Mouse (Mus musculus) embryonic stem cell, embryonic (primary cell): ENCODE data around the gene Ciz1.

Experiments
- CTCF ChIA-PET, 4 experiments: fragments of 300-600 bp in 2 of 4; fragments of 350-600 bp in 2 of 4; sonication (Branson Sonifier 250); formaldehyde crosslinking; loops; one replicate each; lab custom pipeline; 2022; ENCODE audit warnings: inconsistent platforms in 2 of 4; lab: Charles Lee
- POLR2A ChIA-PET, 4 experiments: fragments of 300-600 bp in 2 of 4; fragments of 350-600 bp in 2 of 4; sonication (Branson Sonifier 250); formaldehyde crosslinking; loops; one replicate each; lab custom pipeline; 2022; ENCODE audit warnings: antibody characterized with exemption in 4 of 4, inconsistent platforms in 1 of 4; lab: Charles Lee

The Ciz1 gene

DNA sequence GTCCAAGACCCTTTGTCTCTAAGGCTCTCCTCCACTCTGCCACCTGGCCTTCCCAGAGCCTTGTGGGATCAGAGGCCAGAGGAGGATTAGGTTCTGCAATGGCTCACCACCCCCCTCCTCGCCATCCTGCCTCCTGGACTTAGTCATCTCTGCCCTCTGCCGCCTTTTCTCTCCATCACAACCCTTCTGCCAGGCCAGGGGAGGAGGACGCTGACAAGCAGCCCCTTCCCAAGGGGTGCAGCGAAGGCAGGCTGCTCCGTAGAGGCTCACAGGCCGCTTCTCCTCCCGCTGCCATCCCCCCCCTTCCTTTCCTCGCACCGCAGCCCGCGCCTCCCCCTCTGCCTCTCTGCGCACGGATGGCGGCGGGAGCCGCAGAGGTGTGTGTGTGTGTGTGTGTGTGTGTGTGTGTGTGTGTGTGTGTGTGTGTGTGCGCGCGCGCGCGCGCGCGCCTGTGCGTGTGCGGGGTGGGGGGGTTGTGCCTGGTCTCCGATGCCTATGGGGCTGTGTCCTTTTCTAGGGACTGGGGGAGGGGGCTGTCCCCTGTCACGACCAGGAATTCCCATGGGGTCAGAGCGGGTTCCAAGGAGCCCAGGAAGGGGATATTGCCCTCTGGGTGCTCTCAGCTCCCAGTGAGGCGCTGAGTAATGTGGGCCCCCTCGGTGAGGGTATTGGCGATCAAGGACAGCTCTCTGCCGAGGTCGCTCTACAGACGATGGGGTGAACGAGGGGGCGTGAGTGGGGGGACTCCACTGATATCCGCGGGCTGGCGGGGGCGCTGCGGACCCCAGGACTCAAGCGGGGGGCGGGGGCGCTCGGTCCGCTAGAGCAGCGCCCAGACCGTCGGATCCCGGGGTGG is at the start of gene Ciz1:
TSS of gene Ciz1 (plus strand) at position 177 of the 856 bp plus-strand sequence.
- POLR2A ChIA-PET: interaction anchor here in 3 of 4 experiments (0.8 to 2.5 kb wide), 6 partner anchors 8 to 177 kb away, joined by 3 to 7 read pairs (median 4); partner anchors contain the start of gene 1110008P14Rik (in 1 of the 3)
- CTCF ChIA-PET: interaction anchor here (0.6 to 2.3 kb wide), 19 partner anchors 9 to 386 kb away, joined by 3 to 9 read pairs (median 4); partner anchors contain the start of gene 1110008P14Rik (in 1 of the 4)

DNA sequence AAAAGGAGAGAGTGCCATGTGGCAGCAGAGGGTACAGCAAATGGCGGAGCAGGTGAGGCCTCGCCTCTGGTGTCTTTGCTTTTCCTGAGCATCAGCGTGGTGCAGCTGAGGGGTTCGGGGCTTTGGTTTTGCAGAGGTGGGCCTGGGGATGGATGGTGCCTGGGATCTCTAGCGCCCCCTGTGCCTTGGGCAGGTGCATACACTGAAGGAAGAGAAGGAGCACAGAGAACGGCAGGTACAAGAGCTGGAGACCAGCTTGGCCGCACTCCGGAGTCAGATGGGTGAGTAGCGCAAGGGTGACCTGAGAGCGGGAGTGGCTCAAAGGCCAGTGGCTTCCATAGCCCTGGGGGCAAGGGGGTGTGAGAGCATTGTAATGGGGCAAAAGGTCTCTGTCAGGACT is 49.2 kb upstream of the Ciz1 start:
- CTCF ChIA-PET: interaction anchor here (0.6 to 3.4 kb wide), 21 partner anchors 9 to 338 kb away, joined by 3 to 26 read pairs (median 8); partner anchors contain the start of genes Swi5 (in 2 of the 4), Ciz1 (in 1 of the 4) and Golga2 (in 1 of the 4)
- POLR2A ChIA-PET: interaction anchor here in 2 of 4 experiments (0.9 to 2.5 kb wide), 9 partner anchors 11 to 325 kb away, joined by 3 to 14 read pairs (median 4); partner anchors contain the start of gene Swi5 (in 1 of the 2)

DNA sequence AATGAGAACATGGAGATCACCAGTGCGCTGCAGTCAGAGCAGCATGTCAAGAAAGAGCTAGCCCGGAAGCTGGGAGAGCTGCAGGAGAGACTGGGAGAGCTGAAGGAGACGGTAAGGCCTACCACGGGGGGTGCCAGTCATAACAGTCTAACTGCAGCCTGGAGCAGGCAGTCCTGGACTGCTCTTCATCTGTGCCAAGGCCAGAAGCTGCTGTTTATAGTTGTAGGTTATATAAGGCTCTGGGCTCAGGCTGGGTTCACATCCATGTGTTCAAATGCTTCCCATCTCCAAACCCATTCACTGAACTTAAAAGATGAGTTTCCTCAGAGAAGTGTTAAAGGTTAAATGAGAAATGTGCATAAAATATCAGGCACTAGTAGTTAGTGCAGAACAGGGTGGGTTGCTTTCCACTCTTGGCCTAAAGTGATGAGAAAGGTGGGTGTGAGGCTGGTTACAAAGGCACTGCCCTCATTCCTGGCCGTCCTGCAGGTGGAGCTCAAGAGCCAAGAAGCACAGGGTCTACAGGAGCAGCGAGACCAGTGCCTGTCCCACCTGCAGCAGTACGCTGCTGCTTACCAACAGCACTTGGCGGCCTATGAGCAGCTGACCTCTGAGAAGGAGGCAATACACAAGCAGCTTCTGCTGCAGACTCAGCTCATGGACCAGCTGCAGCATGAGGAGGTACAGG is 47.8 kb upstream of the Ciz1 start:
- ChIA-PET CTCF (interaction anchor here (0.5 to 3.4 kb wide), 70 partner anchors 8 to 1067 kb away, joined by 3 to 26 read pairs (median 4); partner anchors contain the start of genes Swi5 (in 3 of the 4), Golga2 (in 2 of the 4), Ciz1 (in 1 of the 4) and Dpm2 (in 1 of the 4)), POLR2A (interaction anchor here in 3 of 4 experiments (0.6 to 2.5 kb wide), 19 partner anchors 8 to 220 kb away, joined by 3 to 14 read pairs (median 4); partner anchors contain the start of genes Swi5 (in 3 of the 3) and Golga2 (in 2 of the 3))

DNA sequence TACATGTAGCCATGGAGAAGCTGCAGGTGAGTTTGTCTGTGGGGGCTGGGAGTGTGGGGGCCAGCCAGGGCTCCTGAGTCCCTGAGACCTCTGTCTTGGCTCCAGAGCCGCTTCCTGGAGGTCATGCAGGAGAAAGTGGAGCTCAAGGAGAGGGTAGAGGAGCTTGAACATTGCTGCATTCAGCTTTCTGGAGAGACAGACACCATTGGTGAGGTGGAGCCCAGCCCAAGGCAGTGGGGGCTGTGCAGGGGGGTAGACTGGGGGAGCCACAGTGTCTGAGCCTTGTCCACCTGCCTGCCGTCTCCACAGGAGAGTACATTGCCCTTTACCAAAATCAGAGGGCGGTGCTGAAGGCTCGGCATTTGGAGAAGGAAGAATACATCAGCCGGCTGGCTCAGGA is 46.5 kb upstream of the Ciz1 start:
- POLR2A ChIA-PET: interaction anchor here in 2 of 4 experiments (0.6 to 1.9 kb wide), 4 partner anchors 14 to 1226 kb away, joined by 3 to 8 read pairs (median 4); partner anchors contain the start of gene Swi5 (in 1 of the 2)
- CTCF ChIA-PET: interaction anchor here in 3 of 4 experiments (0.6 to 3.0 kb wide), 9 partner anchors 13 to 261 kb away, joined by 3 to 17 read pairs (median 6); no protein-coding TSS in a partner anchor

DNA sequence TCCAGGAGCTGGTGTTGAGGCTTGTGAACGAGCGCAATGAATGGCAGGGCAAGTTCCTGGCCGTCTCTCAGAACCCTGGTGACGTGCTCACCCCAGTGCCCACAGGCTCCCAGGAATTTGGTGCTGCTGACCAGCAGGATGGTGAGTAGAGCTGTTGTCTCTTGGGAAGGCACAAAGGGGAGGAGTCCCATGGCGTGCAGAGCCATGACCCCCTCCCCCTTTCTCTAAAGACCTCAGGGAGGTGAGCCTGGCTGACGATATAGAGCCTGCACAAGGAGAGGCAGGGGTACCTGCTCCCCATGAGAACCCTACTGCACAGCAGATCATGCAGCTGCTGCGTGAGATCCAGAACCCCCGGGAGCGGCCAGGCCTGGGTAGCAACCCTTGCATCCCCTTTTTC is 46.0 kb upstream of the Ciz1 start:
- ChIA-PET CTCF (interaction anchor here in 3 of 4 experiments (0.6 to 3.0 kb wide), 6 partner anchors 12 to 109 kb away, joined by 3 to 17 read pairs (median 6); no protein-coding TSS in a partner anchor), POLR2A (interaction anchor here in 2 of 4 experiments (0.6 to 1.2 kb wide), 3 partner anchors 19 to 1226 kb away, joined by 3 to 4 read pairs (median 3); partner anchors contain the start of genes Golga2 (in 1 of the 2) and Swi5 (in 1 of the 2))

DNA sequence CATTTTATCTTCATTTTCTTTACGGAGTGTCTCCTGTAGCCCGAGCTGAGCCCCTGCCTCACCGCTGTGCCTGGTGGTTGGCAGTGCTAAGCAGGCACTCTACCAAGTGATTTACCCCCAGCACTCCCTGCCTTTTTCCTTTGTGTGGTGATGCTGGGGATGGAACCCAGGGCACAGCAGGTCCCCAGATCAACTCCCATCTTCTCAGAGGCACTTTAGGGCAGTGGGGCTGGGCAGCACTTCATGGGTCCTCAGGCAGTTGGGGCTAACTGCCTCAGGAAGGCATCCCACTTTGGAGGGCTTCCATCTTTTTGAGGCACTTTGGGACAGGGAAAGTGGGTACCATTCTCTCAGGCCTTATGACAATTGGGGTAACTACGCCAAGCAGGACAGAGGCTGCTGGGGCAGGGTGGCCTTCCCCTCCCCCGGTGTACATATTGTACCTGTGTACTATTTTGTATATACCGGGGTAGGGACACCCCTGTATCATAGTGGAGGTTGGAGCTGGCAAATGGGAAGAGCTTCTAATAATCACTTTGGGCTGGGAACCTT is 44.8 kb upstream of the Ciz1 start:
- ChIA-PET POLR2A (interaction anchor here in 2 of 4 experiments (0.7 to 1.8 kb wide), 6 partner anchors 12 to 170 kb away, joined by 3 to 9 read pairs (median 4); partner anchors contain the start of gene Swi5 (in 1 of the 2)), CTCF (interaction anchor here (0.6 to 2.1 kb wide), 48 partner anchors 9 to 382 kb away, joined by 3 to 18 read pairs (median 4); partner anchors contain the start of genes 1110008P14Rik (in 1 of the 4), Ciz1 (in 1 of the 4), Dnm1 (in 1 of the 4) and Pip5kl1 (in 1 of the 4))

DNA sequence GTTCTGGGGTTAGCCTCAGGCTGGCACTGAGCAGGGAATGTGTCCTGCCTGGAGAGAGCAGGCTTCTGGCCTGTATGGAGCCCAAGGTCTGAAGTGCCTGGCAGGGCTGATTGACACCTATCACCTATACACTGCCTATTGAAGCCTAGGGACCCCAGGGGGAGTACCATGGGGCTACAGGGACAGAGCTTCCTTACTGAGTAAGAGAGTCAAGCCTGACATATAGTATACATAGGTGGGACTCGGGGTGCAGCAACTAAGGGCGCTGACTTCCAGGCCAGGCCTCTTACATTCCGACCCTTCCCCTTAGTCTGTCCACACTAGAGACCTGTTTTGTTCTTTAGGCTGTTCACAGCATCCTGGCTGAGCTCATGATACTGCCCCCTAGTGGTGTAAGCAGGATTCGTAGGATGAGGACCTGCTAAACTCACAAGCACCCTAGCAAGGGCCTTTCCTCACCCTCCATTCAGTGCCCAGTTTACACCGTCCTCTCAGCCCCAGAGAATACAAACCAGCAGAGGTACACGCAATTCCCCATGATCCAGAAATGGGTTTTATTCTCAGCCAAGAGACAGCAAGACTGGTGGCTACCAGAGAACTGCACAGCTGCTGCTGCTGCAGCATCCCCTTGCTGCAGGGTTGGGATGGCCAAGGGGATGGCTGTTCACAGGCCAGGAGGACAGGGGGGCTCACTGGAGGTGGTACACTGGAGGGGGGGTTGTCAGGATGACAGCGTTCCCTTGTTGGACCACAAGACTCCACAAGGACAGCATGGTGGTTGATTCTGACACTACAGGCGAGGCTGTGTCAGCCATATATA is 44.0 kb upstream of the Ciz1 start:
- POLR2A ChIA-PET: interaction anchor here in 3 of 4 experiments (0.6 to 1.8 kb wide), 12 partner anchors 13 to 171 kb away, joined by 3 to 9 read pairs (median 4); partner anchors contain the start of gene Swi5 (in 1 of the 3)
- CTCF ChIA-PET: interaction anchor here (0.5 to 2.1 kb wide), 83 partner anchors 9 to 560 kb away, joined by 3 to 18 read pairs (median 3); partner anchors contain the start of genes Swi5 (in 3 of the 4), 1110008P14Rik (in 2 of the 4), Dnm1 (in 2 of the 4) and Golga2 (in 2 of the 4)

DNA sequence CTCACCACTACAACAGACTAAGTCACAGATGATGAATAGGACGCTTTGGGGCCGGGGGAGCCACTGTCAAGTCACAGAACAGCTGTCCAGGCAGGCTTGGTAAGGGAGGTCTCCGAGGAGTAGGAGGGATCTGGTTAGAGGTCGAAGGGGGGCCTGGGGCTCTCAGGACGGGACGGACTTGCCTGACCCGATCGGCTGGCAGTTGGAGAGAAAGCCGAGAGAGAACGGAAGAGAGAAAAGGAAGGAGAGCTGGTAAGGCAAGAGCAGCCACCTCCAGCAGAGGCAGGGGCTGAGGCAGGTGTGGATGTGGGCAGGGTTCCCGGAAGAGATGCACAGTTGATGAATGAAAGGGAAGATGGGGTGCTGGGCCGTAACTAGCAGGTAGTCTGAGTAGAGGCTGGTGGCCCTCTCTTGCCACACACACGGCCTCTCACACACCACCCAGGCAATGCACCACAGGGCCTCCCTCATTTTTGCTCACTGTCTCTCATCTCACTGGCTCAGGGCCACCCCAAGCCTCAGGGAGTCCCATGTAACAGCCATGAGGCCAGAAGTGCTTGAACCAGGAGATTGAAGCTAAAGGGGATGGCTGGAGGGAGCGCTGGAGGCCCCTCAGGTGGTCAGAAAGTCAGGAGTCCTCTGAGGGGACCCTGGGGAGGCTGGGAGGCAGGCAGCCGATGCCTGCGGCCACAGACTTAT is 43.1 kb upstream of the Ciz1 start:
- ChIA-PET CTCF (interaction anchor here (0.6 to 2.1 kb wide), 19 partner anchors 12 to 667 kb away, joined by 3 to 11 read pairs (median 5); partner anchors contain the start of genes Swi5 (in 3 of the 4), 1110008P14Rik (in 2 of the 4) and Golga2 (in 2 of the 4)), POLR2A (interaction anchor here in 2 of 4 experiments (1.0 to 1.3 kb wide), 2 partner anchors 16 to 171 kb away, joined by 3 to 4 read pairs; no protein-coding TSS in a partner anchor)

DNA sequence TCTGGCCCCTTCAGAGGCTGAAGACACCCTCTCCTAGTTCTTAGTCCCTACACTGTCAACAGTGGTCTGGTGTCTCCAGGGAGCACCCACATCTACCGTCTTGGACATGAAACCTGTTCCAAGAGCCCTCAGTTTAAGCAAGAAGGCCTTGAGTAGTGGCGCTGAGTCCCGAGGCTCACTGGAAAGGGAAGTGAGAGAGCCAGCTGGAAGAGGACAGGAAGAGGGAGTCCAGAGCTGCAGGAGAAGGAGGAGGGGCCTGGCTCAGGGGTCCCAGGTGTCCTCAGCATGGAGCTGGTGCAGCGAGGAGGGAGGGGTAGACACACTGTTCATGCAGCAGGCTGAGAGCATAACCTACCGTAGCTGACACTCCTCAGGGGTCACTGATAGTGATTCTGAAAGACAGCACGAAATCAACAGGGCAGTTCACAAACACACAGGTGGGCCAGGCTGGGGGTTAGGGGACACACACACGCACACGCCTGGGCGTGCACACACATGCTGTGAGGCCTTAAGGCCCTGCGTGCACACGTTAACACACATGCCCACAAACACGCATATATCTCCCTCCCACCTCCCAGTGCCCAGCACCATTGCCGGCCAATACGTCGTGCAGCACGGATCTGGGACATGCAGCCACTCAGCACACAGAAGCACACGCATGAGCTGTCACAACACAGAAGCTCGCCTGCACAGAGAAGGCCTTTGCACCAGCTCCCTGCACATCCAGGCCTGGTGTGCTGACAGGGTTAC is 41.9 kb upstream of the Ciz1 start:
- ChIA-PET POLR2A (interaction anchor here in 3 of 4 experiments (0.6 to 1.9 kb wide), 6 partner anchors 22 to 1504 kb away, joined by 3 to 4 read pairs (median 4); partner anchors contain the start of gene Swi5 (in 1 of the 3)), CTCF (interaction anchor here in 3 of 4 experiments (0.7 to 2.1 kb wide), 4 partner anchors 21 to 176 kb away, joined by 3 to 5 read pairs (median 4); no protein-coding TSS in a partner anchor)

DNA sequence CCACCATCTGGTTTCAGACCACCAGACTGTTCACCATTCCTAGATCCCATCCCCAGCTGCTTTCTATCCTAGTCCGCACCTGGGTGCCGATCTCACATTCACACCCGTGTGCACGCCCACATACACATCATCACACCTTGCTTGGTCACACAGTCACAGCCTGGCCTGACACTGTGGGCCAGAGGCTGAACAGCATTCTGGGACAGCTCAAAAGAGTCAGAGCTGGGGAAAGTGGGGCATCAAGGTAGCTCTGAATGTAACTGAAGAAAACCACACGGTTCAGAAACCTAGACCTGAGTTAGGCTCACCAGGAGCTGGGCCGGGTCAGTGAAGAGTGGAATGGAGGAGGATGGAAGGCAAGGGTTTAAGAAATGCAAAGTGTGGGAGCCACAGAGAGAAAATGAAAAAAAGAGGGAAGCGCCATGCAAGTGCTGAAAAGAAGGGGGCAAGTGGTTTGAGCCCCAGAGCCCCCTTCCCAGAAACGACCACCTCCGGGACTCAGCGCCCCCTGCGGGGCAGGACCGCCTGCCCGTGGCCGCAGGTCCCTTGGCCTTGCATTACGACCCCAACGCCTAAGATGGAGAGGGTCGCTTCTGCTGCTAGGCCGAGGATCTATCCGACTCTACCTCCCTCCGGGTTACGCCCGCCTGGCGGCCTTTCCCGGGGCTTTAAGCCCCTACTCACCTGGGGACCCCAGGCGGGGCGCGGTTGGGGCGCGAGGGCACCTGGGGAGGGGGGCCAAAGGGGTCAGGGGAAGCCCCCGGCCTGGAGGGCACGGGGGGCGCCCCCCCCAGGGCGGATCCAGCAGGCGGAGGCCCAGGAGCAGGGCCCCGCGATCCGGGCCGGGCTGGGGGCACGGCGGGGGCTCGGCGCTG is 40.4 kb upstream of the Ciz1 start:
- ChIA-PET CTCF (interaction anchor here (0.5 to 2.1 kb wide), 25 partner anchors 7 to 601 kb away, joined by 3 to 23 read pairs (median 5); partner anchors contain the start of genes Golga2 (in 2 of the 4), Swi5 (in 2 of the 4) and 1110008P14Rik (in 1 of the 4)), POLR2A (interaction anchor here in 3 of 4 experiments (0.6 to 2.2 kb wide), 22 partner anchors 17 to 371 kb away, joined by 3 to 10 read pairs (median 4); partner anchors contain the start of genes Swi5 (in 2 of the 3), 1110008P14Rik (in 1 of the 3), Golga2 (in 1 of the 3) and Slc25a25 (in 1 of the 3))

DNA sequence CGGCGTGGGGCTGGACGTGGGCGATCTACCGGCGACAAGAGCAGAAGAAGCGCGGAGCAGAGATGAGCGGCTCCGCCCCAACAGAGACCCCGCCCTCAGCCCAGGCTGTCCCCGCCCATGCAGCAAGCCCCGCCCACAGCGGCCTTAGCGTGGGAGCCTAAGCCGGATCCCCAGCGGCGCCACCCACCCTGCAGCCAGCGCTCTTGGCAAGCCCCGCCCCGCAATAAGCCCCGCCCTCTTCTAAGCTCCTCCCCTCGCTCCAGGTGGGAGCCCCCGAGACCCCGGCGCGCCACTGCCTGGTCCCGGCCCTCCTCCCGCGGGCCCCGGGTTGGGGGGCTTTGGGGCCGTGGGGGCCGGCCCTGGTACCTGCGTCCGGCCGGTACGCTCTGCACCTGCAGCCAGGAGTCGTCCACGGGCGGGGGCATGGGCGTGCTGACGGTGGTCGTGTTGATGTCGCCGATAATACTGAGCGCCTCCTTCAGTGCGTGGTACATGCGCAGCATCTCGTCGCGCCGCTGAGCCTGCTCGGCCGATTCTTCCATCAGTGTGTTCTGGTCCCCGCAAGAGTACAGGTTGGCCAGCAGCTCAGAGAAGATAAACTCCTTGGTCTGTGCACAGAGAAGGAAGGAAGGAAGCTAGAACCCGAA is 39.7 kb upstream of the Ciz1 start:
- POLR2A ChIA-PET: interaction anchor here (0.5 to 3.6 kb wide), 40 partner anchors 8 to 582 kb away, joined by 3 to 14 read pairs (median 4); partner anchors contain the start of genes Swi5 (in 2 of the 4), 1110008P14Rik (in 1 of the 4), Golga2 (in 1 of the 4) and Slc25a25 (in 1 of the 4)
- CTCF ChIA-PET: interaction anchor here (0.5 to 2.1 kb wide), 41 partner anchors 8 to 1008 kb away, joined by 3 to 23 read pairs (median 4); partner anchors contain the start of genes Golga2 (in 2 of the 4), Swi5 (in 2 of the 4), 1110008P14Rik (in 1 of the 4) and Abl1 (in 1 of the 4)

DNA sequence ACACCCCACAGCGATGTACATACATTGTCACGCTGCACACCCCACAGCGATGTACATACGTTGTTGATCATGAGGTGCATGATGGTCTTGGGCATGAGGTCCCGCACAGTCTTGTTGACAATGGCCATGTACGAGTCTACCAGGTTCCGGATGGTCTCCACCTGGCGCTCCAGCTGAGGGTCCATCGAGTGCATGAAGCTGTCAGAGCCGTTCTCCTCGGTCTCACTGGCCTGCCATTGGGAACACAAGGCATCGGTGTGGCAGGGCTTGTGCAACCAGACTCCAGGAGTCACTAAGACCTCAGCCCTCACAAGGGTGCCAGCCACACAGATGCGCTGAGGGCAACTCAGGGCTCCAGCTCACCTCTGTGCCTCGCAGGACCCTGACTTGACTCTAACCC is 37.3 kb upstream of the Ciz1 start:
- ChIA-PET CTCF (interaction anchor here in 2 of 4 experiments (1.1 to 1.2 kb wide), 2 partner anchors 10 to 44 kb away, joined by 3 read pairs; no protein-coding TSS in a partner anchor), POLR2A (interaction anchor here in 1 of 4 experiments (3.6 kb wide), 1 partner anchor 11 kb away, joined by 14 read pairs; no protein-coding TSS in a partner anchor)
